Mouse (Mus musculus) mammary gland, adult 2 months (tissue): Measurements from ENCODE around the gene Pyy. TPM values are rescaled to one million over a fixed set of nuclear protein-coding genes. Genes with fewer than 3 reads are reported as not detected.

Experiments
- polyA plus RNA-seq: library from polyadenylated mRNA; depleted of rRNA; stranded (reverse); fragments of >200 nt; gene quantifications from 2 replicates; pipeline ENCODE4 v1.2.3, GENCODE M21; 2012; ENCODE audit warnings: low replicate concordance; rRNA removed

Gene Pyy
- not detected in 2 replicates for polyA plus RNA-seq

DNA sequence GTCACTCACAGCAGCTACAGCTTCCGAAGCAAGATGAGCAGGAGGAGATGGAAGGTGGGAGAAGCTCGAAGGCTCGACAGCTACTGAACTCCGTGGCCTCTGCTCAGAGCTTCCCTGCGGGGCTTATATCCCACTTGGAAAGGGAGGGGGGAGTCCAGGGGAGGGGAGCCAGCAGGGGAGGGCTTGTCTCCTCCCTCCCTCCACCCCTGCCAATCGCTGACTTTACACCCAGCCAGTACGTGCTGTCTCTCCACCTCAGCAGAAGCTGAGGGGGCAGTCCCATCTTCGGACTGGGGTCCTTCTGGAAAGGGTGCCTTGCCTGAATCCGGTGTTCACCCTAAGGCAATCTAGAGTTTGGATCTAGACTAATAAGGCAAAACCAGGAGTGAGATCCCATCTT is at the start of gene Pyy:
Pyy (minus strand) TSS at position 101 of the 400 bp plus-strand sequence.

DNA sequence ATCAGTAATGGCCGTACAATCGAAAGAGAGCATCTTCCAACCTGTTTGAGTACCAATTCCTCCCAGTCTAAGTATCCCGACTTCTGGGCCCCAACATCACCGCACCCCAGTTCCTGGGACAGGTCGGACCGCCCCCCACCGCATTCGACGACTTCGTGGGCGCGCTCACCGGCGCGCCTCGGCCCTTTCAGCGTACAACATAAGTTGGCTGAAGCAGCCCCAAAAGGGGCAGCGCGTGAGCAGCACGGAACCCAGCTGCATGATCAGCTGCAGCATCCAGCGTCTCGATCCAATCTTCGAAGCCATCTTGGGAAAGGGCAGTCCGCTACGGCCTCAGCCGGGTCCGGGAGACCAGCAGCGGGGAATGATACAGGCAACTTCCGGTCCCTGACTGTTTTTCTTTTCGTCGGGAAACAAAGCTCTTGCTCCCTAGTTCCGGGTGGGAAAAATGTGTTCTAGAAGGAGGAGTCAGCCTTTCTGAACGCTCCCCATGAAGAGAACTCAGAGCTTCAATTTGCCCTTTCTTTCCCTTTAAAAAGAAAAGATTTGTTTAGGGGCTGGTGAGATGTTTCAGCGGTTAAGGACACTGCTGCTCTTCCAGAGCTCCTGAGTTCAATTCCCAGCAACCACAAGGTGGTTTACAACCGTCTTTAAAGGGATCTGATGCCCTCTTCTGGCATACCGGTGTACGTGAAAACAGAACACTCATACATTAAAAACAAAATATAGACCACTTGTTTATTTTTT is 48.6 kb upstream of the Pyy start, which contains the start of gene Tmem101:
Tmem101 (minus strand) TSS at position 366 of the 747 bp plus-strand sequence.

DNA sequence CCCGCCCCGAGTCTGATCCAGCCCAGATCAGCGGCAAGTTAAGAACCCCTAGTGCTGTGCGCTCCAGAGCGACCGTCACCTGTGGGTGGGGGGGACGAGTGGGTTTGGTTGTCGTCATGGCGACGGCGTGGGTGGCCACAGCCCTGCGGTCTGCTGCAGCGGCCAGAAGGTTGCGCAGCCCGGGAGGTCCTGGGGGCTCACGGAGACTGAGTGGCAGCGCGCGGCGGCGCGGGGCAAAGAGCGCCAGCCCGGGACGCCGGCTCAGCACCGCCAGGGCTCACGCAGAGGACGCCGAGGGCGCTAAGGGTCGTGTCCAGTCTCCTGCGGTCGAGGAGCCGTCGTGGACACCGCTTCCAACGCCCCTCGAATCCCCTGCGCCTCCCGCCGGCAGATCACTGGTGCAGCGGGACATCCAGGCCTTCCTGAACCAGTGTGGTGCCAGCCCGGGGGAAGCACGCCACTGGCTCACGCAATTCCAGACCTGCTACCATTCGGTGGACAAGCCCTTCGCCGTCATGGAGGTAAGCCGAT is 37.9 kb upstream of the Pyy start, which contains the start of gene Nags:
Nags (plus strand) TSS at position 43 of the 531 bp plus-strand sequence.

DNA sequence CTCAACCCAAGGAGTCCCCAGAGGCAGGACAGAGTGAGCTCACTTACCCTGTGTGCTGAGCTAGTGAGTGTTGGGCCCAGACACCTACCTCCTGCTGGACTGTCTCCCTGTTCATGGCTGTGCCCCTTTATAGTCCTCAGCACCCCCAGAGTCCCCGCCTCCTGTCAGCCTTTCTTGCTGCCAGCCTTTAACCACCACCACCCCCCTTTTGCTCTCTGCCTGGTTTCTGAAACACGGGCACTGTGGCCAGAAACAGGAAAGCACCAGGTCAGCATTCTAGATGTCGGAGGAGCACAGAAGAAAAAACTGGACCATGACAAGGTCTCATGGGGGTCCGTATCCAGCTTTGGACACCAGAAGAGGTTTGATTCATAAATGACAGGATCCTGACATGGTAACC is 6.4 kb downstream of the Pyy start, which contains the start of gene Ppy:
Ppy (minus strand) TSS at position 101 of the 400 bp plus-strand sequence.

DNA sequence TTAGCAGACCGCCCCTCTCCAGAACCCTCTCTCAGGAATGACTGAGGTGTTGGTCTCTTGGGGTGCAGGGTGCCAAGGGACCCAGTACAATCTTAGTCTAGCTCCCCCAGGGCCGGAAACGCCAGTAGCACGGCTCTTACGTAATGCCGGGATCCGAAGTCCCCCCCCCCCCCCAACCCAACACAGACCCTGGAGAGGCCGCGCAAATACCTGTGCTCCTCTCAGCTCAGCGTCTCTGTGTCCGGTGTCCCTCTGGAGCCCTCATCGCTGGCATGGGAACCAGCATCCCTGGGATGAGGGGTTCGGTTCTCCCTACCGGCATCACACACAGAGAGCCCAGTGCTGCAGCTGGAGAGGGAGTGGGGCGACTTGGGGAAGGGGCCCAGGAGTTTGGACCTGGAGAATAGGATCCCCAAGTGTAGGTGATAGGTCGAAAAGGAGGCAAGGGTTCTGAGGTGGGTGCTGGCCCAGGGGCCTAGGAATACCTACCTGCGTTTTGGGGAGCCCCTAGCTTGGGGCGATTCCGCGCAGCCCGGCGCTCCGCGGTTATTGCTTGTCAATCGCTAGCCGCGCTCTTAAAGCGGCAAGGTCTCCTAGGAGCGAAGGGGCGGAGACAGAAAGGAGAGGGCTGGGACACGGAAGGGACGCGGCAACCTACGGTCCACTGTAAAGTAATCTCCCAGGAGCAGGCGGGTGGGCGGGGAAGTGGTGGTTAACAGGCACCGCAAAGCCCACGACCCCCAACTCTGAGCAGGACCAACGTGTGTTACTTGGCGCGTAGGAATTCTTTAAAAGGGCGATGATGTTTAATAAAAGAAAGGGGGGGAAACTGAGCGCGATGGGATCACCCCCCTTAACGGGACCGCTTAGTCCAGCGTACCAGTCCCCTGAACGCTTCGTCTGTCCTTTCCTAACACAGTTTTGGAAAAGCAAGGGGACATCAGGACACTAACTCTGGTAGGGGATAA is 19.4 kb downstream of the Pyy start, which contains the start of gene Mpp2:
Mpp2 (minus strand) TSS at position 585 of the 968 bp plus-strand sequence.

Other genes starting within 250 kb of the Pyy start
- 5.5 and 7.7 TPM in 2 replicates for gene Meox1, start 213.5 kb downstream of the Pyy start, polyA plus RNA-seq
- 0.26 TPM in 1 of 2 replicates, not detected in the other for gene Sost, start 140.8 kb downstream of the Pyy start, polyA plus RNA-seq
- gene Cfap97d1, start 123.6 kb downstream of the Pyy start, polyA plus RNA-seq, result not detected in 2 replicates
- gene Dusp3, start 120.8 kb downstream of the Pyy start, polyA plus RNA-seq, result 105 and 133 TPM in 2 replicates
- gene Mpp3, start 79.4 kb downstream of the Pyy start, polyA plus RNA-seq, result 4.8 and 7.8 TPM in 2 replicates
- gene Cd300lg, start 66.3 kb downstream of the Pyy start, polyA plus RNA-seq, result 95.5 and 130 TPM in 2 replicates
- 13.5 and 13.8 TPM in 2 replicates for gene Mpp2, start 19.3 kb downstream of the Pyy start, polyA plus RNA-seq
- not detected in 2 replicates for gene Ppy, start 6.5 kb downstream of the Pyy start, polyA plus RNA-seq
- 0.85 TPM in 1 of 2 replicates, not detected in the other for gene Nags, start 37.7 kb upstream of the Pyy start, polyA plus RNA-seq
- gene Tmem101, start 48.6 kb upstream of the Pyy start, polyA plus RNA-seq, result 17.0 and 22.2 TPM in 2 replicates
- 35.8 and 55.6 TPM in 2 replicates for gene Lsm12, start 77.5 kb upstream of the Pyy start, polyA plus RNA-seq
- 115 and 131 TPM in 2 replicates for gene G6pc3, start 81.8 kb upstream of the Pyy start, polyA plus RNA-seq
- 88.0 and 204 TPM in 2 replicates for gene Hdac5, start 122.3 kb upstream of the Pyy start, polyA plus RNA-seq
- gene BC030867, start 141.1 kb upstream of the Pyy start, polyA plus RNA-seq, result 1.2 and 1.4 TPM in 2 replicates
- 0.50 and 19.4 TPM in 2 replicates for gene Asb16, start 160.9 kb upstream of the Pyy start, polyA plus RNA-seq
- gene Tmub2, start 177.1 kb upstream of the Pyy start, polyA plus RNA-seq, result 52.4 and 58.1 TPM in 2 replicates
- gene Atxn7l3, start 188.8 kb upstream of the Pyy start, polyA plus RNA-seq, result 39.6 and 48.4 TPM in 2 replicates
- gene Ubtf, start 211.9 kb upstream of the Pyy start, polyA plus RNA-seq, result 20.5 and 28.1 TPM in 2 replicates